Mouse (Mus musculus) lung, embryonic 16.5 days (tissue): Measurements from ENCODE around the gene Zfyve21. TPM values are rescaled to one million over a fixed set of nuclear protein-coding genes. Genes with fewer than 3 reads are reported as not detected.

Source experiments
- ATAC-seq: fragments of 200-750 bp; cut with Nextera tagmentation; 2 replicates; pipeline ENCODE4 v1.8.0; 2017; ENCODE audit warnings: low read depth, mild to moderate bottlenecking, moderate library complexity
- H3K27ac ChIP-seq: fragments of 300-500 bp; sonication (generic); 2 replicates; pipeline ENCODE4 v1.5.1; 2014; ENCODE audit warnings: mild to moderate bottlenecking, control low read depth, low read length
- H3K27me3 ChIP-seq: fragments of 300-500 bp; sonication (generic); 2 replicates; pipeline ENCODE4 v1.6.1; 2014; ENCODE audit warnings: low read depth, low read length, mixed read lengths; ENCODE audit not compliant: control insufficient read depth, insufficient read depth
- H3K36me3 ChIP-seq: fragments of 300-500 bp; sonication (generic); 2 replicates; pipeline ENCODE4 v1.6.1; 2014; ENCODE audit warnings: low read length; ENCODE audit not compliant: control insufficient read depth, insufficient read depth
- H3K4me1 ChIP-seq: fragments of 300-500 bp; sonication (generic); replicated peaks from 2 replicates; pipeline ENCODE4 v1.6.1; 2014; ENCODE audit warnings: low read length, mixed read lengths; ENCODE audit not compliant: control insufficient read depth, insufficient read depth
- H3K4me2 ChIP-seq: fragments of 300-500 bp; sonication (generic); 2 replicates; pipeline ENCODE4 v1.6.1; 2014; ENCODE audit warnings: low read depth, low read length, control low read depth
- H3K4me3 ChIP-seq: fragments of 300-500 bp; sonication (generic); 2 replicates; pipeline ENCODE4 v1.5.1; 2014; ENCODE audit warnings: mild to moderate bottlenecking, low read length, control low read depth
- H3K9ac ChIP-seq: fragments of 300-500 bp; sonication (generic); 2 replicates; pipeline ENCODE4 v1.6.1; 2014; ENCODE audit warnings: low read length, control low read depth
- H3K9me3 ChIP-seq: fragments of 300-500 bp; sonication (generic); 2 replicates; pipeline ENCODE4 v1.6.1; 2016; ENCODE audit warnings: low read length; ENCODE audit not compliant: control insufficient read depth
- whole genome bisulfite sequencing: fragments of 180-500 bp; shearing (Covaris S2); extraction: QIAGEN DNeasy Blood & Tissue Kit; methylation state at CpG from one replicate; pipeline ENCODE4 v1.1.7; 2014; 5-methylcytosine and 5-hydroxymethylcytosine counted together
- polyA plus RNA-seq: library from polyadenylated mRNA; unstranded; fragments of >200 nt; fragmentation: Nextera tagmentation; extraction: Ambion mirVana; gene quantifications from 2 replicates; pipeline ENCODE4 v1.2.1, GENCODE M21; 2015

The Zfyve21 gene
- polyA plus RNA-seq, 1 experiment from 2014 or later, result 111 TPM

- H3K36me3 ChIP-seq, result peaks cover 69% of the 10 kb centered on the region
- no peaks in the 10 kb centered on the region for H3K4me1 ChIP-seq
- no peak for ATAC-seq
- H3K4me2 ChIP-seq, result no peak overlapping the region
- no peaks in the 10 kb centered on the region for H3K9me3 ChIP-seq
- H3K27me3 ChIP-seq, result no peaks in the 10 kb centered on the region
- 91% methylated on average over 13 of the region's 13 CpGs for WGBS
- H3K9ac ChIP-seq, result no peak overlapping the region
- H3K4me3 ChIP-seq, result no peak overlapping the region
- no peak overlapping the region for H3K27ac ChIP-seq
These were observed 36.1 kb upstream of the Zfyve21 start for GRCm38 (mm10) chr12:111777919-111778318.

GRCm38 (mm10) chr12:111779544-111779943 is 34.4 kb upstream of the Zfyve21 start:
- H3K4me2 ChIP-seq, result no peak overlapping the region
- WGBS, result 97% methylated on average over 1 of the region's 1 CpGs
- H3K4me1 ChIP-seq, result no peaks in the 10 kb centered on the region
- no peaks in the 10 kb centered on the region for H3K9me3 ChIP-seq
- no peak overlapping the region for H3K4me3 ChIP-seq
- peaks cover 76% of the 10 kb centered on the region for H3K36me3 ChIP-seq
- no peaks in the 10 kb centered on the region for H3K27me3 ChIP-seq
- no peak for ATAC-seq
- H3K9ac ChIP-seq, result no peak overlapping the region
- no peak overlapping the region for H3K27ac ChIP-seq

- 65% methylated on average over 15 of the region's 15 CpGs for WGBS
- ATAC-seq, result no peak
- H3K27ac ChIP-seq, result no peak overlapping the region
- H3K4me3 ChIP-seq, result no peak overlapping the region
- H3K9me3 ChIP-seq, result no peaks in the 10 kb centered on the region
- H3K9ac ChIP-seq, result no peak overlapping the region
- no peaks in the 10 kb centered on the region for H3K27me3 ChIP-seq
- peaks cover 63% of the 10 kb centered on the region for H3K36me3 ChIP-seq
- no peak overlapping the region for H3K4me2 ChIP-seq
- H3K4me1 ChIP-seq, result no peaks in the 10 kb centered on the region
These were observed 28.8 kb upstream of the Zfyve21 start for GRCm38 (mm10) chr12:111785174-111785573.

- Histone ChIP-seq H3K9ac (no peak overlapping the region), H3K4me1 (no peaks in the 10 kb centered on the region), H3K9me3 (no peaks in the 10 kb centered on the region), H3K4me2 (no peak overlapping the region), H3K27me3 (no peaks in the 10 kb centered on the region), H3K27ac (no peak overlapping the region), H3K4me3 (no peak overlapping the region), H3K36me3 (peaks cover 58% of the 10 kb centered on the region)
- WGBS, result 78% methylated on average over 6 of the region's 6 CpGs
- no peak for ATAC-seq
These were observed 27.0 kb upstream of the Zfyve21 start for GRCm38 (mm10) chr12:111787015-111787414.

GRCm38 (mm10) chr12:111790090-111790489 is 23.9 kb upstream of the Zfyve21 start:
- H3K27ac ChIP-seq, result no peak overlapping the region
- peaks cover 52% of the 10 kb centered on the region for H3K36me3 ChIP-seq
- no peaks in the 10 kb centered on the region for H3K9me3 ChIP-seq
- WGBS, result 94% methylated on average over 5 of the region's 5 CpGs
- H3K27me3 ChIP-seq, result no peaks in the 10 kb centered on the region
- H3K4me1 ChIP-seq, result no peaks in the 10 kb centered on the region
- ATAC-seq, result no peak
- H3K9ac ChIP-seq, result no peak overlapping the region
- no peak overlapping the region for H3K4me2 ChIP-seq
- no peak overlapping the region for H3K4me3 ChIP-seq

GRCm38 (mm10) chr12:111790631-111791030 is 23.3 kb upstream of the Zfyve21 start:
- no peak overlapping the region for H3K9ac ChIP-seq
- H3K4me3 ChIP-seq, result no peak overlapping the region
- H3K9me3 ChIP-seq, result no peaks in the 10 kb centered on the region
- no peaks in the 10 kb centered on the region for H3K4me1 ChIP-seq
- peaks cover 57% of the 10 kb centered on the region for H3K36me3 ChIP-seq
- 88% methylated on average over 7 of the region's 7 CpGs for WGBS
- no peak for ATAC-seq
- no peak overlapping the region for H3K4me2 ChIP-seq
- no peaks in the 10 kb centered on the region for H3K27me3 ChIP-seq
- no peak overlapping the region for H3K27ac ChIP-seq

GRCm38 (mm10) chr12:111791474-111792104 is 22.4 kb upstream of the Zfyve21 start:
- Histone ChIP-seq H3K27me3 (no peaks in the 10 kb centered on the region), H3K4me3 (no peak overlapping the region), H3K27ac (no peak overlapping the region), H3K4me1 (no peaks in the 10 kb centered on the region), H3K9me3 (no peaks in the 10 kb centered on the region), H3K9ac (no peak overlapping the region), H3K4me2 (no peak overlapping the region), H3K36me3 (peaks cover 50% of the 10 kb centered on the region)
- ATAC-seq, result no peak
- 88% methylated on average over 13 of the region's 13 CpGs for WGBS

GRCm38 (mm10) chr12:111794102-111794501 is 19.9 kb upstream of the Zfyve21 start:
- H3K4me3 ChIP-seq, result no peak overlapping the region
- H3K27ac ChIP-seq, result no peak overlapping the region
- ATAC-seq, result no peak
- H3K9me3 ChIP-seq, result no peaks in the 10 kb centered on the region
- WGBS, result 75% methylated on average over 22 of the region's 22 CpGs
- H3K27me3 ChIP-seq, result no peaks in the 10 kb centered on the region
- H3K9ac ChIP-seq, result no peak overlapping the region
- H3K4me1 ChIP-seq, result no peaks in the 10 kb centered on the region
- H3K36me3 ChIP-seq, result peaks cover 32% of the 10 kb centered on the region
- H3K4me2 ChIP-seq, result no peak overlapping the region

- peaks cover 30% of the 10 kb centered on the region for H3K36me3 ChIP-seq
- no peaks in the 10 kb centered on the region for H3K9me3 ChIP-seq
- WGBS, result 91% methylated on average over 18 of the region's 18 CpGs
- H3K9ac ChIP-seq, result no peak overlapping the region
- no peak overlapping the region for H3K27ac ChIP-seq
- no peaks in the 10 kb centered on the region for H3K4me1 ChIP-seq
- ATAC-seq, result no peak
- no peak overlapping the region for H3K4me3 ChIP-seq
- H3K27me3 ChIP-seq, result no peaks in the 10 kb centered on the region
- no peak overlapping the region for H3K4me2 ChIP-seq
These were observed 19.3 kb upstream of the Zfyve21 start for GRCm38 (mm10) chr12:111794526-111795179.
